Mouse (Mus musculus): ENCODE results near the gene Fam32a. TPM values are rescaled to one million over a fixed set of nuclear protein-coding genes. Genes with fewer than 3 reads are reported as not detected.

Fam32a gene
- polyA plus RNA-seq, 1 experiment from 2014 or later = 44.1 TPM

DNA sequence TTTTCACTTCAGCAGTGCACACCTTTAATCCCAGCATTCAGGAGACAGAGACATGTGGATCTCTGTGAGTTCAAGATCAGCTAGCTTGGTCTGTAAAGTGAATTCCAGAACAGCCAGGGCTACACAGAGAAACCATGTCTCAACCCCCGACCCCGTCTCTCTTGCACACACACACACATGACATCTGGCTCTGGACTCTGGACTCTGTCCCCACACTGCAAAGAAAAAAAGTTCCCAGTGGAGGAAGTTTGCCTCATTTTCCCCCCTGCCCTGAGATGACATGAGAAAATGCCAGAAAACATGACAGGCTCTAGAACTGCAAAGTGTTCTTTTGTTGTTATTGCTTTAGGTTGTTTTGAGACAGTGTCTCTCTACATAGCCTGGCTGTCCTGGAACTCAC lies 40.3 kb downstream of the Fam32a start:
- H3K9ac ChIP-seq (ENCODE audit: low read length) = no peak overlapping the region
- peaks cover 8% of the 10 kb centered on the region; the same call in 1 of the 2 replicates for H3K36me3 ChIP-seq (ENCODE audit: control insufficient read depth, insufficient read depth)
- no peaks in the 10 kb centered on the region for H3K9me3 ChIP-seq (replicated peaks; ENCODE audit: control insufficient read depth, low read length)
- 68% methylated on average over 2 of the region's 2 CpGs for WGBS
- H3K27me3 ChIP-seq (ENCODE audit: control insufficient read depth, insufficient read depth, low read length) = no peaks in the 10 kb centered on the region
- peaks cover 10% of the 10 kb centered on the region for H3K4me1 ChIP-seq (ENCODE audit: control insufficient read depth, insufficient read depth, low read length)
- H3K4me3 ChIP-seq (ENCODE audit: low read length) = no peak overlapping the region
- ATAC-seq (replicated peaks; ENCODE audit: extremely low read depth, insufficient read depth, low FRiP score) = no peak
- H3K27ac ChIP-seq (ENCODE audit: low read length) = no peak overlapping the region
- H3K4me2 ChIP-seq (ENCODE audit: low read depth, low read length) = no peak overlapping the region

DNA sequence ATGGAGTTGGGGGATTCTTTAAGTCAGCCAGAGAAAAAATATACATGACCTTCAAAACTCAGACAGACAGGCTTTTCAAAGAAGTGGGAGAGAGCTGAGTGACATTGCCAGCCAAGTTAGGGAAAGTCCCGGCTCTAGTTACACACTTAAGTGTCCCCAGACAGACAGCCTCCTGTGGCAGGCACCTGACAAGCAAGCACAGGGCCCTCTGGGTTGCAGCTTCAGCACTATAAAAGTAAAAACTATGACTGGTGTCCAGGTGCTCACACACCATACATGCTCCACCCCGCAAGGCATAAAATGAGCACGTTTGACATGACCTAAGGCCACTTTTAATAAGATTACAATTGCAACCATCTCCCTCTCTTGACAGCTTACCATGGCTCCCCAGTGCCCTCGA lies 41.1 kb downstream of the Fam32a start:
- peak overlapping the region; percentile 70 for H3K27ac ChIP-seq (ENCODE audit: low read length)
- H3K4me2 ChIP-seq (ENCODE audit: low read depth, low read length) = no peak overlapping the region
- peak; percentile 25; the same call in 1 of the 2 replicates for ATAC-seq (replicated peaks; ENCODE audit: extremely low read depth, insufficient read depth, low FRiP score)
- no peaks in the 10 kb centered on the region for H3K9me3 ChIP-seq (replicated peaks; ENCODE audit: control insufficient read depth, low read length)
- H3K4me3 ChIP-seq (ENCODE audit: low read length) = no peak overlapping the region
- WGBS = 46% methylated on average over 4 of the region's 4 CpGs
- H3K4me1 ChIP-seq (ENCODE audit: control insufficient read depth, insufficient read depth, low read length) = peaks cover 10% of the 10 kb centered on the region
- H3K36me3 ChIP-seq (ENCODE audit: control insufficient read depth, insufficient read depth) = peaks cover 8% of the 10 kb centered on the region; the same call in 1 of the 2 replicates
- no peaks in the 10 kb centered on the region for H3K27me3 ChIP-seq (ENCODE audit: control insufficient read depth, insufficient read depth, low read length)
- peak overlapping the region; percentile 53 for H3K9ac ChIP-seq (ENCODE audit: low read length)

DNA sequence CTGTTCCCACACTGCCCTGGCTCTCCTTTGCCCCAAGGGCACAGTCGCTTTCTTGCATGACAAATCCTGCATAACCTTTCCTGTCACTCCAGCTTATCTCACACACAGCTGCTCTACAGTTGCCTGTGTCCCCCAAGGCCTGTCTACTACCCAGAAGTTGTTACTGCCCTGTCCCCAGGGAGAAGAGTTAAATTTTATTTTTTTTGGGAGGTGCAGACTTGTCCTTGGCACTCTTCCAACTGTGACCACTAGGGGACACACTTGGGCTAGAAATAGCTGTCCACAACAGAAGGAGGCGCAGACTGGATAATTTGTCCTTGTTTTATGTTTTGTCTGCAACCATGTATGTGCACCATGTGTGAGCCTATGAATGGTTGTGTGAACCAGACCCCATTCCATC lies 41.5 kb downstream of the Fam32a start:
- H3K4me3 ChIP-seq (ENCODE audit: low read length) = no peak overlapping the region
- no peaks in the 10 kb centered on the region for H3K27me3 ChIP-seq (ENCODE audit: control insufficient read depth, insufficient read depth, low read length)
- H3K9ac ChIP-seq (ENCODE audit: low read length) = peak overlapping the region; percentile 53
- peaks cover 5% of the 10 kb centered on the region; the same call in 1 of the 2 replicates for H3K36me3 ChIP-seq (ENCODE audit: control insufficient read depth, insufficient read depth)
- peaks cover 10% of the 10 kb centered on the region for H3K4me1 ChIP-seq (ENCODE audit: control insufficient read depth, insufficient read depth, low read length)
- ATAC-seq (replicated peaks; ENCODE audit: extremely low read depth, insufficient read depth, low FRiP score) = peak; percentile 28
- WGBS = 12% methylated on average over 2 of the region's 2 CpGs
- H3K27ac ChIP-seq (ENCODE audit: low read length) = peak overlapping the region; percentile 70
- no peak overlapping the region for H3K4me2 ChIP-seq (ENCODE audit: low read depth, low read length)
- H3K9me3 ChIP-seq (replicated peaks; ENCODE audit: control insufficient read depth, low read length) = no peaks in the 10 kb centered on the region

DNA sequence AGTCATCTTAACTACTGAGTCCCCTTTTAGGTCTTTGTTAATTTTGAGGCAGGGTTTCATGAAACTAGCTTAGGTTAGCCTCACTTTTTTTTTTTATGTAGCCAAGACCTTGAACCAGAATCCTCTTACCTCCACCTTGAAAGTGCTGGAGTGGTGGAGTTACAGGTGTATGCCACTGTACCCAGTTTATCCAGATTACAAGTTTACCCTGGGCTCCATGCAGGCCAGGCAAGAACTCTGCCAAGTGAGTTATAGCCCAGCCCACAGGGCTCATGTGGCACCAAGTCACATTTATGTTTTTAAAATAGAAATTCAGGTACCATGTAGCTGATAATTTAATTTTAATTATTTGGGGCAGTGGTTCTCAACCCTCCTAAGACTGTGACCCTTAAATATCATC lies 41.9 kb downstream of the Fam32a start:
- Histone ChIP-seq H3K9ac (ENCODE audit: low read length) (peak overlapping the region; percentile 42), H3K36me3 (ENCODE audit: control insufficient read depth, insufficient read depth) (peaks cover 5% of the 10 kb centered on the region; the same call in 1 of the 2 replicates), H3K27ac (ENCODE audit: low read length) (peak overlapping the region; percentile 70; the same call in 1 of the 2 replicates), H3K4me3 (ENCODE audit: low read length) (no peak overlapping the region), H3K4me2 (ENCODE audit: low read depth, low read length) (no peak overlapping the region), H3K4me1 (ENCODE audit: control insufficient read depth, insufficient read depth, low read length) (peaks cover 10% of the 10 kb centered on the region), H3K9me3 (replicated peaks; ENCODE audit: control insufficient read depth, low read length) (no peaks in the 10 kb centered on the region), H3K27me3 (ENCODE audit: control insufficient read depth, insufficient read depth, low read length) (no peaks in the 10 kb centered on the region)
- ATAC-seq (replicated peaks; ENCODE audit: extremely low read depth, insufficient read depth, low FRiP score) = no peak

DNA sequence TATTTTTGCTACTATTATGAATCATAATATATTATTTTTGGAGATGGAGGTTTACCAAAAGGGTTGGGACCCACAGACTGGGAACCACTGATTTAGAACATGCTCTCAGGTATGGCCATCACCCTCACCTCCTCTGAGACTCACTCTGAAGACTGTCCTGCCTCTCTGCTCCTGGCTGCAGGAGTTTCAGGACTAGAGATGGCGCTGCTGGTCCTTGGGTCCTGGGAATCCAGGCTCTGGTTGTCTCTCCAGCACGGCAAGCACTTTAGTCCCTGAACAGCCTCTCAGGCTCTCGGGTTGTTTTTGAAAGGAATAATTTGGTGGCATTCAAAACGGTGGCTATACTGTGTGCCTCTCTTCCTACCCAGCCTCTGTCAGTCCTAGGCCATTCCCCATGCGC lies 42.3 kb downstream of the Fam32a start:
- peaks cover 10% of the 10 kb centered on the region for H3K4me1 ChIP-seq (ENCODE audit: control insufficient read depth, insufficient read depth, low read length)
- H3K4me3 ChIP-seq (ENCODE audit: low read length) = no peak overlapping the region
- H3K27ac ChIP-seq (ENCODE audit: low read length) = no peak overlapping the region
- H3K9ac ChIP-seq (ENCODE audit: low read length) = no peak overlapping the region
- peaks cover 3% of the 10 kb centered on the region; the same call in 1 of the 2 replicates for H3K36me3 ChIP-seq (ENCODE audit: control insufficient read depth, insufficient read depth)
- ATAC-seq (replicated peaks; ENCODE audit: extremely low read depth, insufficient read depth, low FRiP score) = no peak
- H3K27me3 ChIP-seq (ENCODE audit: control insufficient read depth, insufficient read depth, low read length) = no peaks in the 10 kb centered on the region
- H3K4me2 ChIP-seq (ENCODE audit: low read depth, low read length) = no peak overlapping the region
- 41% methylated on average over 5 of the region's 5 CpGs for WGBS
- H3K9me3 ChIP-seq (replicated peaks; ENCODE audit: control insufficient read depth, low read length) = no peaks in the 10 kb centered on the region

DNA sequence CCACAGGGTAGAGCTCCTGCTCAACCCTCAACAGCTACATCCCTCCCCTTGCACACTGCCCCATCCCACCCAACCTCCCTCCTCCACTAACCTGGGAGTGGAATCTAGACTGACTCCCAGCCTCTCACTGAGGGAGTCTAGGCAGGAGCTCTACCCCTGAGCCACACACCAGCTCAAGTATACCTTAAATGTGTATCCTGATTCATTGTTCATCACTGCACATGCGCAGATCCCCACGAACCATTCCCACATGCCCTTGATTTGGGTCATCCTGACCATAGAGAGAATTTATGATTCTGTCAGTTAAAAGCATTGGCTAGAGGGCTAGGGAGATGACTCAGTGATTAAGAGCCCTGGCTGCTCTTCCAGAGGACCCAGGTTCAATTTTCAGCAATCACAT lies 43.2 kb downstream of the Fam32a start:
- Histone ChIP-seq H3K9ac (ENCODE audit: low read length) (no peak overlapping the region), H3K27ac (ENCODE audit: low read length) (no peak overlapping the region), H3K27me3 (ENCODE audit: control insufficient read depth, insufficient read depth, low read length) (no peaks in the 10 kb centered on the region), H3K4me3 (ENCODE audit: low read length) (no peak overlapping the region), H3K4me1 (ENCODE audit: control insufficient read depth, insufficient read depth, low read length) (peaks cover 10% of the 10 kb centered on the region), H3K4me2 (ENCODE audit: low read depth, low read length) (no peak overlapping the region), H3K9me3 (replicated peaks; ENCODE audit: control insufficient read depth, low read length) (no peaks in the 10 kb centered on the region), H3K36me3 (ENCODE audit: control insufficient read depth, insufficient read depth) (no peaks in the 10 kb centered on the region)
- 91% methylated on average over 2 of the region's 2 CpGs for WGBS
- no peak for ATAC-seq (replicated peaks; ENCODE audit: extremely low read depth, insufficient read depth, low FRiP score)

DNA sequence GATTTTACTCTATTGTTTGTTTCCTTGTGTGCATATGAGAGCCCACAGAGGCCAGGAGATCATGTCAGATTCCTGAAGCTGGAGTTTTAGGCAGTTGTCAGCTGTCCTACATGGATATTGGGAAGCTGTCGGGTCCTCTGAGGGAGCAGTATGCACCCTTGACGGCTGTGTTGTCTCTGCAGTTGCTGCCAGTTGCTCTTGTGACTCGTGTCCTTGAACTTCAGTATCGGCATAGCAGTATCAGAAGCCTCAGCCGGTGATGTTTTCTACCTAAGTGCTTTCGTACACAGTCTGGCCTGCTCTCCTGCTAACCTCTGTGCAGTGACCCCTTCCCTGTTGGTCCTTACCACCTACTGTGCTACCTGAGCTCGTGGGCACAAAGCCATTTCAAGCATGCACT lies 43.9 kb downstream of the Fam32a start:
- 45% methylated on average over 7 of the region's 7 CpGs for WGBS
- Histone ChIP-seq H3K4me1 (ENCODE audit: control insufficient read depth, insufficient read depth, low read length) (peaks cover 15% of the 10 kb centered on the region), H3K4me2 (ENCODE audit: low read depth, low read length) (no peak overlapping the region), H3K27ac (ENCODE audit: low read length) (no peak overlapping the region), H3K9me3 (replicated peaks; ENCODE audit: control insufficient read depth, low read length) (no peaks in the 10 kb centered on the region), H3K27me3 (ENCODE audit: control insufficient read depth, insufficient read depth, low read length) (no peaks in the 10 kb centered on the region), H3K36me3 (ENCODE audit: control insufficient read depth, insufficient read depth) (no peaks in the 10 kb centered on the region), H3K4me3 (ENCODE audit: low read length) (no peak overlapping the region), H3K9ac (ENCODE audit: low read length) (no peak overlapping the region)
- ATAC-seq (replicated peaks; ENCODE audit: extremely low read depth, insufficient read depth, low FRiP score) = no peak

DNA sequence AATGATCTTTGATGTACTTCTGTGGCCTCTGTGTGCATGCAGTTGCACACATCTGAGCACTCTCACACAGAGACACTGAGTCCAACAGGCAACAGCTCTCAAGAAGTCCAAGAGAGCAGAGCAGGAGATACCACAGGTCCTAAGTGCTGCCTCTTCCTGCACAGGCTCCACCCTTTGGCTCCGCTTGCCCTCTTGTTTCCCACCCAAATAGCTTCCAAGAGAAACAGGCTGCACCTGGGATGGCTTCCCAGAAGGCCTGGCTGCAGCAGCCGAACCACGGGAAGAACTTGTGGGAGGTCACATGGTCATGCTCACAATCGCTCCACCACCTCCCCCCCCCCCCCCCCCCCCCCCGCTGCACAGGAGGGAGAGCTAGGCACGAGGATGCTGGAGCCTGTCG lies 45.8 kb downstream of the Fam32a start:
- Histone ChIP-seq H3K4me2 (ENCODE audit: low read depth, low read length) (no peak overlapping the region), H3K27ac (ENCODE audit: low read length) (no peak overlapping the region), H3K9me3 (replicated peaks; ENCODE audit: control insufficient read depth, low read length) (no peaks in the 10 kb centered on the region), H3K36me3 (ENCODE audit: control insufficient read depth, insufficient read depth) (no peaks in the 10 kb centered on the region), H3K4me3 (ENCODE audit: low read length) (no peak overlapping the region), H3K9ac (ENCODE audit: low read length) (no peak overlapping the region), H3K27me3 (ENCODE audit: control insufficient read depth, insufficient read depth, low read length) (no peaks in the 10 kb centered on the region), H3K4me1 (ENCODE audit: control insufficient read depth, insufficient read depth, low read length) (peaks cover 18% of the 10 kb centered on the region)
- no peak for ATAC-seq (replicated peaks; ENCODE audit: extremely low read depth, insufficient read depth, low FRiP score)
- WGBS = 36% methylated on average over 6 of the region's 7 CpGs

DNA sequence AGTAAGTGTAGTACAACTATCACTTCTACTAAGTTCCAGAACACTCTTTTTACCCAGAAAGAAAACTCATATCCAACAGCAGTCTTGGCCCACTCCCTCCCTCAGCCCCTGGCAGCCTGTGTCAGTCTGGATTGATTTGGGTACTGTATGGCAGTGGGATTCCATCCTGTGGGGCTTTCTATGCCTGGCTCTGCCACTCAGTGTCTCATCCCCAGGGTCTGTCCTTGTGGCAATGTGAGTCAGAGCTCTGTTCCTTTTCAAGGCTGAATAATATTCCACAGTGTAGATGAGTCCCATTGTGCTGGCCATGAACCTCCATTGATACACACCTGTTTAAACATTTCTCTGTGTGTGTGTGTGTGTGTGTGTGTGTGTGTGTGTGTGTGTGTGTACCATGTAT lies 47.1 kb downstream of the Fam32a start:
- H3K27me3 ChIP-seq (ENCODE audit: control insufficient read depth, insufficient read depth, low read length) = no peaks in the 10 kb centered on the region
- H3K4me3 ChIP-seq (ENCODE audit: low read length) = no peak overlapping the region
- no peak for ATAC-seq (replicated peaks; ENCODE audit: extremely low read depth, insufficient read depth, low FRiP score)
- no peaks in the 10 kb centered on the region for H3K36me3 ChIP-seq (ENCODE audit: control insufficient read depth, insufficient read depth)
- H3K4me1 ChIP-seq (ENCODE audit: control insufficient read depth, insufficient read depth, low read length) = peaks cover 7% of the 10 kb centered on the region; the same call in 1 of the 2 replicates
- H3K4me2 ChIP-seq (ENCODE audit: low read depth, low read length) = no peak overlapping the region
- no peaks in the 10 kb centered on the region for H3K9me3 ChIP-seq (replicated peaks; ENCODE audit: control insufficient read depth, low read length)
- no peak overlapping the region for H3K9ac ChIP-seq (ENCODE audit: low read length)
- H3K27ac ChIP-seq (ENCODE audit: low read length) = no peak overlapping the region
